Mouse (Mus musculus): ENCODE results near the gene Armh2.

The Armh2 gene

DNA sequence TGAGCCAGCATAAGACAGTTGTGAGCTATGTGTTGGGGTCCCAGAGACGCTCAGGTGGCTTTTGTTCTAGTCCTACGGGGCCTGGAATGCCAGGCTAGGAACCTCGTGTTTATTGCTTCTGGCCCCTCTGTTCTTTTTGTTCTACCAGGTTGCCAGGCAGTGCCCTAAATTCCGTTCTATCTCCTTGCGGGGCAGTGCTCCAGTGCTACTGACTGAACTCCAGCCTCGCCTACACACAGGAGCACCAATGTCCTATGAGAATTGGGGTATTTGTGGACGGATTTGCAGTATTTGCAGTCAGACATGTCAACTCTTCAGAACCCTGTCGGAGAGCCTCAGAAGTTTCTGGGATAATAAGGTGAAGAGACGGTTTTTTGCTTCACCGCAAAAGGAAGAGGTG is at the start of gene Armh2:
TSS of gene Armh2 (plus strand) at position 205 of the 400 bp plus-strand sequence.
- DNase-seq (ENCODE audit: low read depth) = no peak

DNA sequence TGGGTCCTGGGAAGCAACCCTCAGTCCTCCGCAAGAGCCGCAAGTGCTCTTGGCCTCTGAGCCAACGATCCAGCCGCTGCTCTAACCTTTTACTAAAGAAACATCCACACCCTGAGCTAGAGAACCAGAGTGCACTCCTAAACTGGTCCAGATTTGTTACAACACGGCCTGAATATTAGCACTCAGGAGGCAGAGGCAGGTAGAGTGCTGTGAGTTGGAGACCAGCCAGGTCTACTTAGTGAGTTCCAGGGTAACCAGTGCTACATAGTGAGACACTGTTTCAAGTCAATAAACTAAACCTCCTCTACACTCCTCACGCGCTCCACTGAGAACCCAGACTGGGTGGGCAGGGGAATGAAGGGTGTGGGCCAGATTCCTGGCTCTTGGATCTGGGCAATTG is 47.7 kb upstream of the Armh2 start:
- no peak for DNase-seq (ENCODE audit: low read depth)

DNA sequence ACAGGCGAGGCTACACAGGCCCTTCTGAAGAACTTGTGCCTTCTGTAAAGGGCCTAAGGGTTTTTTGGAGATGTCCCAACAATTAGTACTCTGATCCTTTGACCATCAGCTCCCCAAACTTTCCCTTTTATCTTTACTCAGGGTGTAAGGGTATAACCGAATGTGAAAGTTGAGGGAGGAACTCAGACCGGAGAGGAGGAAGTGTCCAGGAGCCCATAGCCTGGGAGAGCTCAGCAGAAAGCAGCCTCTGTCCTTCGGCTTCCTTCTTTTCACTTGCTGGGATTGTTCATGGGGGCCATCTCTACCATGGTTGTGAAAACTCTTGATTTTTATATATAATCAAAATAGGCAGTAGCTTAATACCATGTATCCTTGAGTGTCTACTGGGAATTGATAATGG is 42.3 kb upstream of the Armh2 start:
- DNase-seq (ENCODE audit: low read depth) = no peak

DNA sequence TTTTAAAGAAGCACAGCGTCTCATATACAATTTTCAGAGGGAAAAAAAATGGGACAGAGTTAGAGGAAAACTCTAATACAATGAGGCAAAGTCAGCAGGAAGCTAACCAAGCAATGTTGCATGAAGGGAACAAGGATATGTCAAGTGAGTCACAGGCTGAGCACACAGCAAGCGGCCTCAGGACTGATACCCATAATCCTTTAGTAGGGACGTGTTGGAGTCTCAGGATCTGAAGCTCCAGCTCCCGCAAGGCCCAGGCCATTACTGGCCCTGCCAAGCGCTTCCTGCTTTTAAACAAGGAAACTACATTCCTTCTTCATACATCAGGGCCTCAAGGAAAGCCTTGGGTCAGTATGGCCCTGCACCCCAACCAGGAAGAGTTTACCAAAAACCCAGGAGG is 38.9 kb upstream of the Armh2 start:
- DNase-seq (ENCODE audit: low read depth) = no peak

DNA sequence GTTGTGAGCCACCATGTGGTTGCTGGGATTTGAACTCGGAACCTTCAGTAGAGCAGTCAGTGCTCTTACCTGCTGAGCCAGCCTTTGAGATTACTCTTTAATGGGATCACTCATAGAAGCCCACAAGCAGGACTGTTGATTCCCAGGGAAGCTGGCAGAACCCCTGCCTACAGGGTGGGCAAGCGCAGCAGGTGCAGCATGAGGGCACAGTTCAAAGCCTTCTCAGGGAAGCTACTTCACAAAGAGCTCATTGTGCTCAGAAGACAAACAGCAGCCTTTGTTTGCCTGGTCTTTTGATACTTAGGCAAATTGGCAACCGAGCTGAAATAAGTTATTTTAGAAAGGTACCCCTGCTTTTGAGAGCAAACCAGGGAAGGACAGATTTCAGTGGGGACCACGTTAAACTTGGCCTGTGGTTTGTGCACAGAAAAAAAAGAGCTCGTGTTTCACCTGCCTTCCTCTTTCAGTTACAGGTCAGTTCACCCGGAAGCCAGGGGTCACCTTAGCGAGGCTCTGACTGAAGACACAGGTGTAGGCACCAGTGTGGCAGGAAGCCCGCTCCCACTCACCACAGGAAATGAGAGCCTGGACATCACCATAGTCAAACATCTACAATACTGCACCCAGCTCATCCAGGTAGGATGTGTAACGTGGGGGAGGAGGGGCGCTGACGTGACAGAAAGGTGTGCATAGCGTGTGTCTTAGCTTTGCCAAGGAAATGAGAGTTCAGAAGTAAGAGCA is 31.2 kb upstream of the Armh2 start:
- DNase-seq (ENCODE audit: low read depth) = no peak

DNA sequence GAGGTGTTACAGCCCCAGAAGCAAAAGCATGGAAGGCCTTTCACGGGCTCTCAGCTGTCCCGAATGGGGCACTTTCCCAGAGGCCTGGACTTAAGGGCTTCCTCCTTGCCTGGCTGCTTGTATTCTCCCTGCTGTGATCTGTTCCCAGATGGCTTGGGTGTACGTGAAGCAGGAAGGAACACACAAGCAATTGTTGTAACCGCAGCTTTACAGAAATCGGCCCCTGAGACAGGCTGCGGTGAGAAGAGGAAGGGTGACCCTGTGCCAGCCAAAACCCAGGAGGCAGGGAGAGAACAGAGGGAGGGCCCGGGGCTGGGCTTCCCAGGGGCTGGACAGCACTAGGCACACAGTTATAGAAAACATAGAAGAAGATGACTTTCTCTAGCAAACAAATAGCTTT is 30.1 kb upstream of the Armh2 start:
- no peak for DNase-seq (ENCODE audit: low read depth)

DNA sequence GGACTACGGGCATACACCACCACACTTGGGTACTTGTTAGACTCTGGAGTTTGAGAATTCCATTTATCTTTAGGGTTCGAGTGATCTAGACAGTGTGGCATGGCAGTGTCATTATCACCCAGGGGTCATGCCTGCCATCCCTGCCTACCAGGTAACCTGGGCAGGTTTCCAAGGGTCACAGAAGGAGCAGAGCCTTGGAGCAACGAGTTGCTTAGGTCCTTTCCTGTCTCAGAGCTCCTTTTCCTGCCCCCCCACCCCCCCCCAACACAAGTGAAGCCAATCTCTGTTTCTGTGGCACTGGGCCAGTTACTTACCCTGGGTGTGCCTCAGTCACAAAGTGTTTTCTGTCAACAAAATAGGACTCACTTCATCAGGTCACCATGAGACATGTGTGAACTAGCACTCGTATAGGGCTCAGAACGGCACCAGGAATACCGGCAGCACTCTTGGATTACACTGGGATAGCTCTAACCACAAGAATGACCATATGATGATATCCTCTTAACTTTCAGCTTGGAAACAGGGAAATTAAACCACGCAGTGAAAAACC is 28.4 kb upstream of the Armh2 start:
- DNase-seq (ENCODE audit: low read depth) = no peak

DNA sequence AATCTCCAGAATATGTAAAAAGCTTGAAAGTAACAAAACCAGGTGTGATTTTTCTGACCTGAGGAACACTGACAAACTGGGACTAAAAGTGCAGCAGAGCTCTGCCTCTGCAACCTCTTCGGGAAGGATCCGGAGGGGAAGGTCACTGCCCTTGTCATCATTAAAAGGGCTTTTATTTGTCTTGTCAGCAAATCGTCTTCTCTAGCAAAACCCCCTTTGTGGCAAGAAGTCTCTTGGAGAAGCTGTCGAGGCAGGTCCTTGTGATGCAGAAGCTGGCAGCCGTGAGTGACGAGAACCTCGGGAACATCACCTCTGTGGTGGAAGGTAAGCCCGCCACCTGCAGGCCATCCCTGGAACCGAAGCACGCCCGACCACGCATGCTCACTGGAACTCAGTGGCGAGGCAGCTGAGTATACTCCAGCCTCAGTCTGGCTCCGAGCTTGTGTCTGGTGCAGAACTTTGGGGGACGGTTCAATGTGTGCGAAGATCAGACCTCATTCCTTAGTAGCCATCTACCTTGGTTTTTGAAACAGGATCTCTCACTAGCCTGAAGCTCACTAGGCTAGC is 27.5 kb upstream of the Armh2 start:
- DNase-seq (ENCODE audit: low read depth) = peak; percentile 76

DNA sequence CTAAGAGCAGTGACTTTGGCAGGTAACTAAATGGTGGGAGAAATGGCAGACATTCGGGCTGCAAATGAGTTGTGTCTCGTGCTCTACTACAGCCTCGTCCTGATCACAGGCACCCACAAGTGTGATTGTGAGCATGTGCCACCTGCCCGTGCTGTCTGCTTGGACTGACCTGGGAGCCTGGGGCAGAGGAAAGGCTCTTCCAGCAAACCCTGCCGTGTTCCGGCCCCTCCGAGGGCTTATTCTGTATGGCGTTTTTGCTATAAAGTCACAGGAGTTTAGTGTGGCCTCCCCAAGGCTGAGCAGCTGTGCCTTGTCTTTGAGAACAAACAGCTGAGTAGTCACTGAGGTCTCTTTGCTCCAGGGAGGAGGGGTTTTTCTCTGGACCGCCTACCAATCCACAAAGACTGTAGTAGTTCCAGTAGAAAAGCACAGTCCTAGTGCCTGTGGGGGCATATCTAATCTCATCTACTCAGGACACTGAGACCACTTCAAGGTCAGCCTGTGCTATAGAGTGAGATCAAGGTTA is 26.6 kb upstream of the Armh2 start:
- DNase-seq (ENCODE audit: low read depth) = no peak

DNA sequence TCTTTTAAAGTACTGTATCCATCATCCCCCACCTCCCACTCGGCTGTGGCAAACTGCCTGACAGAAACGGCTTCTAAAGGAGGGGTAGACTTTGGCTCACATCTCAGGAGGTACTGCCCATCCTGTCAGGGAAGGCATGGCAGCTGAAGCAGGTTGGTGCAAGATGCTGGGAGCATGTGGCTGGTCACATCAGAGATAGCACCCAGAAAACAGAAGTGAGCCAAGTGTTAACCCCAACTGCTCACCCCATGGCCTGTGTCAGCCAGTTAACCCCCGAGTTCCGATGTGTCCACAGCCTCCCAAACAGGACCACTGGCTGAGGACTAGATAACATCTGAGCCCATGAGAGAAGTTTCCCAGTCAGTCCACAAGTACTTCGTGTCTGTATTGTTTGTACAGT is 25.4 kb upstream of the Armh2 start:
- no peak for DNase-seq (ENCODE audit: low read depth)

DNA sequence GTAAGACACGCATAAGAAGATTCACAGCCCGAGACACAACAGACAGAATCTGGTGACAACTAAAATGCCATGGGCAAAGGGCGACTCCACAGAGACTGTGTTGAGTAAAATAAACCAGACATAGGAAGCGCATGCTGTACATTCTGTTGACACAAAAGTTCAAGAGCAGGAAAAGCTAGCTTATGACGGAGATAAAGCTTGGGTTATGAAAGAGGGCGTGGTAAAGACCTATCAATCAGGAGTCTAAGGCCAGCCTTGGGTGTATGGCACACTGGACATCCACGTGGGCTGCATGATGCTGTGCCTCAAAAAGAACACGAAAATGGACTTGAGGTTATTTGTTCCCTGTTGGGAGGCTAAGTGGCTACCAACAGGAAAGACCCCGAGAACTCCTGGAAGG is 24.6 kb upstream of the Armh2 start:
- DNase-seq (ENCODE audit: low read depth) = no peak

DNA sequence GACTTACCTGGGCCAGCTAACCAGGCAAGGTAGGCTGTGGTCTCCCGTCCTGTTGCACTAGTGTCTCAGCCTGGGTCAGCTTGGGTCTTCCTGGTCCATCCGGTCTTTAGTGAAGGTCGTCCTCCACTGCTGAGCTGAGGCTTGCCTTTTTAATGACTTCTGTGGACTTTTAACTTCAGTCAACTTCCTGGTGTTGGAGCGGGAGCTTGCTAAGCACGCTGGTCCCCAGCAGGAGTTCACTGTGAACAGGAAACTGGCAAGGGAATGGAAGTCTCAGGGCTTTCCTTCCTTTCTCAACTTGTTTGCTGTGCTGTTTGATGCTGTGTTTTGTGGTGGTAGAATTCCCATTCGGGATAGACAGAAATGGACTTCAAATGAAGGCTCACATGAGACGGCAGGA is 23.4 kb upstream of the Armh2 start:
- no peak for DNase-seq (ENCODE audit: low read depth)

DNA sequence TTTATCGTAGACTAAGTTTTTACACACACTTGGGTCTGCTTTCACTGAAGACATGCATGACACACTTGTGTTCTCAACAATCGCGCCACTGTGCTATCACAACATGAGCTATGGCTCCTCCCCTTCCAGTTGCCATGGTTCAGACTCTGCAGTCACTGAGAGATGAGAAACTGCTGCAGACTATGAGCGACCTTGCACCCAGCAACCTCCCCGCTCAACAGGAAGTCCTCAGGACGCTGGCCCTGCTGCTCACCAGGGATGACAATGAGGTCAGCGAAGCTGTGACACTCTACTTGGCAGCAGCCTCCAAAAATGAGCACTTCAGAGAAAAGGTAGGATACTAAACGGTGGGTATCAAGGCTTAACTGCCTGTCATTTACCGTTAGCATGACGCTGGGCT is 19.5 kb upstream of the Armh2 start:
- DNase-seq (ENCODE audit: low read depth) = no peak

DNA sequence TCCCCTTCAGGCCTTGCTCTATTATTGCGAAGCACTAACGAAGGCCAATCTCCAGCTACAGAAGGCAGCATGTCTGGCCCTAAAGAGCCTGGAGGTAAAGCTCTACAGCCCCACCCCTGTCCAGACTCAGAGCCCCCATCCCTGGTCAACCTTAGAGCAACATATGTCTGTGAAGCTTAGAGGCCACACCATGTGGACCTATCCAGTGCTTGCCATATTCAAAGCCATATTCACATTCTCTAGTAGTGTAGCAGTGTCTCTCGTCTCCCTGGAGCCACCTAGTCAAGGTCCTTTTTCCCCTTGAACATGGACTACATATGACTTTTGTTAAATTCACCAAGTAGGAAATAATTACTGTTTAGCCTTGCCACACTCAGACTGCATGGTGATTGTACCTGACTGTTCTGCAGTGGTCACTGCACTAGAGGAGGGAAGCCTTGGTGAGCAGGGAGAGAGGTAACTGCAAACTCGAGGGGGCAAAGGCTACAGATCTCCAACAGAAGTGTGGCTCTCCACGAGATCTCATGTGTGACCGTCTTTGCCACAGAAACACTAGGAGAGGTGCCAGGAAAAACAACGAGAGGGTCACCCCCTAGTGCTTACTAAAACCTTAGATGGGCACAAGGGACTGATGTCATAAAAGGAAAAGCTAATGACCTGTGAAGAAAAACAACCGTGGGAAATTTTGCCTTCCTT is 17.2 kb upstream of the Armh2 start:
- no peak for DNase-seq (ENCODE audit: low read depth)

DNA sequence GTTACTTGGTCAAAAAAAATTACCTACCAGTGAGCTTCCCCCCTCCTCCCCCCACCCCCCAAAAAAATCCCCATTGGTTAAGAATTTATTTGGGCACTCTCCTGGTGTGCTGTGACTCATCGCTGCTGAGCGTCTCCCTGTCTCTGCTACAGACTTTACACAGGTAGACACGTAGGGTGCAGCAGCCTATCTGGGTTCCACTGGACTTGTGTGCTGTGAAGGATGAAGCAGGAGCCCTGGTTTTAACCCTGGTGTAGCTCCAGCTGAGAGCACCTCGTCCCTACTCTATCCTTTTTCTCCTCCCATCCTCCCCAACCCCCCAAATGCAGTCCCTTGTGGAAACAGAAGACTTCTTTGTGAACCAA is 16.7 kb upstream of the Armh2 start:
- DNase-seq (ENCODE audit: low read depth) = no peak

DNA sequence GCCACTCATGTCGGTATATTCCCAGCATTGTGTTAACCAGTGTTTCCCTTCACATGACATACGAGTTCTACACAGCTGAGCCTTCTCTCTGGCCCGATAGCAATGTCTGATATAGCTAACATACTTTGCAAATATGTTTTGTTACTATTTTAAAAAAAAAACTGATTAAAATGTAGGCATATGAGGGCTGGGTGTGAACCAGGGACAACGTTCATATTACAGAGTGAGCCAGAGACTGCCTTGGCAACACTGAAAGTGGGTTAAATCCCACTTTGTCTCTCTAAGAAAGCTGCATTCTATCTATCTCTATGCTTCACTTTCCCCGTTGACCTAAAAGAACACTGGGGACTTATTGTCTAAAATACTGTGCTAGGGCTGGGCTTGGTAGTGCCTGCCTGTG is 11.9 kb upstream of the Armh2 start:
- no peak for DNase-seq (ENCODE audit: low read depth)

DNA sequence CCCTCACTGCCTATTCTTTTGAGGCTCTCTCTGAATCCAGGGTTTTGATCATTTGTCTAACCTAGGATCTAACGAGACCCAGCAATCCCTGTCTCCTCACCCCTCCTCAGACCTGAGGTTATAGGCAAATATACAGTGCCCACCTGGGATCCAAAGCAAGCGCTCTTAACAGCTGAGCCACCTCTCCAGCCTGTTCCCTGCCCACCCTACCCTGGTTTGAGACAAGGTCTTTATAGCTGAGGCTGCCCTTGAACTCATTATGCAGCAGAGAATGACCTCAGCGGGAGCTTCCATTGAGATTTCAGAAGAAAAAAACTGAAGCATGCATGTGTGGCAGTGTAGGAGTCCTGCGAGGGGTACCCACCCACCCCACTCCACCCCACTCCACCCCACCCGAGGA is 6.5 kb upstream of the Armh2 start:
- DNase-seq (ENCODE audit: low read depth) = no peak

DNA sequence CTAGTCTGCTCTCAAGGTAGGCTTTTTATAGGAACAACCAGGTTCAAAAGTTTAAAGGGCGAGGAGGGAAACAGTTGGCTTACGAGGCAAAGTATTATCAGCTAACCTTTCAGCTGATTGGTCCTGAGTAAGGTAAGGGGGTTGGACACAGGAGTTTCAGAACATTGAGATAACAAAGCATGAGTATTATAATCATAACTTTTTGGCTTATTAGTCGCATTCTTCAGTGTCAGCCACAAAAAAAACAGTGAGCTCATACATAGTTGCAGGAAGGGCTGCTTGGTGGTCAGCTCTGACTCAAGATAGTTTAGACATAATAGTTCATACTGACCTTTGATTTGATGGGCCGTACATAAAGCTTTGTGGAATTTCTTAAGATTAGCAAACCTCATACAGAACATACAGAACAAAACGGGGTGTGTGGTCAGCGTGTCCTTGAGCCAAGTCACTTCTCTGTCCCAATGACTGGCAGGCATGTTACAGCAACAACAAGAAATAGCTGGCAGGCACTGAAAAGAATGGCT is 5.4 kb upstream of the Armh2 start:
- no peak for DNase-seq (ENCODE audit: low read depth)

DNA sequence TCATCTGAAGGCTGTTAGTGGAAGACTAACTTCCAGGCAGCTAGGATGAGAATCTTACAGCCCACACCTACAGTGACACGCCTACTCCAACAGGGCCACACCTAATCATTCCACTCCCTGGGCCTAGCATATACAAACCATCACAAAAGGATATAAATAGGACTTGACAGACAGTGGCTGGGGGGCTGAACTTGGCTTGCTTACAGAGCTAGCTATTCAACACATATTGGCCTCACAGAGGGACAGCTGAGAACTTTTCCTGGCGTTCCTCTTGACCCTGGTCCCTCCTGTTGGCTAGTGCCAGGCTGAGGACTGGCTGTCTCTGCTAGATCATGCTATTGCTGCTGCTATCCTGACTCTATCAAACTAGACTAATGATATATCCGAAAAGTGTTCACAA is 6.8 kb downstream of the Armh2 start:
- DNase-seq (ENCODE audit: low read depth) = no peak

DNA sequence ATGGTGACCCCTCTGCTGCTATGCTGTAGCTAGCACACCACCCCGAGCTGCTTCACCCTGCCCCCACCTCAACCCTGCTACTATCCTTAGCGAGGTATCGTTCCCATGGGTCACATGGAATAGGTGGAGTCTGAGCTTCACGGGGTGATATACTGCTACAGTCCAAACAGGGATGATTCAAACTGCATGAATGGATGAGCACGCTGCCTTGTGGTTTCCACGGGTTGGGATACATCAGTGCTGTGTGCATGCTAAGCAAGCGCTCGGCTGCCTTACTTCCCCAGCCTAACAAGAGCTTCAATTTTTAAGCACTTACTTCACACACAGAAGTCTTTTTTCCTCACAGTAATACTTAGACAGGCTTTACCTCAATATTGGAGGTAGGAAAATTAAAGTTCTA is 9.8 kb downstream of the Armh2 start:
- no peak for DNase-seq (ENCODE audit: low read depth)

DNA sequence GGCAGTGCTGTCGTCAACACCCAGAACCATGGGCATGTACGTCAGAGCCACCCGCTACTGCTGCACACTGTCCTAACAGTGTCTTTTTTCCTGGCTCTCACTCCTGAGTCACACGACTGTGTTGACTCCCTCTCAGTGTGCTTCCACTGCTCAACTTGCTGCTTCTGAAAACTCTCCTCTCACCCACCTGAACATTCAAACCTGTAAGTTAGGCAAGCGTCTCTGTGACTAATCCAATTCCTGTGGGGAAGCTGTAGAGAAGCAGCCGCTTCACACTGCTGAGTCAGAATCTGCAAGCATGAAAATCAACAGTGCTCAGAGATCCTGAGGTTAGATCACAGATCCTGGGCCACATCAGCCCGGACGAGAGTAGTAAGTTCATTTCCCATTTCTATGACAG is 10.4 kb downstream of the Armh2 start:
- no peak for DNase-seq (ENCODE audit: low read depth)

DNA sequence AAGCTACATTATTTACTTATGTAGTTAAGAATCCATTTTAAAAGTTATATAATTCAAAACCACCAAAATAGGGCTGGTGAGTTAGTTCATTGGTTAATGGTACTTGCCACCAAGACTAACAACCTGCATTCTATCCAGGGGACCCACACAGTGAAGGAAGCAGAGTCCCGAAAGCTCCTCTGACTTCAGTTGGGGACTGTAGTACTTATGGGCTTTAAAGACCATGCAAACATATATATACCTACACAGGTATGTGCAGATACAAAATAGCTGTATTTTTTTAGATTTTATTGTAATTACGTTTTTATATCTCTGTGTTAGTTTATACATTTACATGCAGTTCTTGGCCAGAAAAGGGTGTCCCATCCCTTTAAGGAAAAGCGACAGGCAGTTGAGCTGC is 15.7 kb downstream of the Armh2 start:
- no peak for DNase-seq (ENCODE audit: low read depth)

All from induced T-regulatory cell, adult 2 months (primary cell).